Mouse (Mus musculus) hindbrain, embryonic 11.5 days (tissue): ENCODE measurements at regions not wholly inside any gene's neighbourhood (a gene's known extent, or its start where the extent isn't known, plus 50 kb on each side); places are given as distances from the start of the nearest gene placed in this dataset.

Source experiments
- ATAC-seq: fragments of 200-750 bp; cut with Nextera tagmentation; 2 replicates; pipeline ENCODE4 v1.8.0; 2017; ENCODE audit warnings: mild to moderate bottlenecking, moderate TSS enrichment, moderate library complexity; ENCODE audit not compliant: low FRiP score
- DNase-seq: peaks from one replicate; pipeline ENCODE4 v3.0.0-alpha.2; 2015; ENCODE audit warnings: low spot score
- H3K27ac ChIP-seq: fragments of 300-500 bp; sonication (generic); 2 replicates; pipeline ENCODE4 v1.5.1; 2014; ENCODE audit warnings: mild to moderate bottlenecking, low read depth, low read length
- H3K27me3 ChIP-seq: fragments of 300-500 bp; sonication (generic); 2 replicates; pipeline ENCODE4 v1.6.1; 2014; ENCODE audit warnings: mild to moderate bottlenecking, low read length, moderate library complexity, mixed read lengths; ENCODE audit not compliant: control insufficient read depth, insufficient read depth
- H3K36me3 ChIP-seq: fragments of 300-500 bp; sonication (generic); 2 replicates; pipeline ENCODE4 v1.6.1; 2014; ENCODE audit warnings: mild to moderate bottlenecking, low read length, moderate library complexity, mixed read lengths; ENCODE audit not compliant: control insufficient read depth, insufficient read depth
- H3K4me1 ChIP-seq: fragments of 300-500 bp; sonication (generic); replicated peaks from 2 replicates; pipeline ENCODE4 v1.6.1; 2014; ENCODE audit warnings: low read length, mixed read lengths; ENCODE audit not compliant: control insufficient read depth, insufficient read depth
- H3K4me2 ChIP-seq: fragments of 300-500 bp; sonication (generic); replicated peaks from 2 replicates; pipeline ENCODE4 v1.6.1; 2014; ENCODE audit warnings: mild to moderate bottlenecking, low read depth, low read length
- H3K4me3 ChIP-seq: fragments of 300-500 bp; sonication (generic); 2 replicates; pipeline ENCODE4 v1.5.1; 2014; ENCODE audit warnings: low read depth, low read length
- H3K9ac ChIP-seq: fragments of 300-500 bp; sonication (generic); 2 replicates; pipeline ENCODE4 v1.6.1; 2014; ENCODE audit warnings: low read depth, low read length
- H3K9me3 ChIP-seq: fragments of 300-500 bp; sonication (generic); 2 replicates; pipeline ENCODE4 v1.6.1; 2016; ENCODE audit warnings: low read length; ENCODE audit not compliant: control insufficient read depth
- WGBS: fragments of 180-500 bp; shearing (Covaris S2); extraction: QIAGEN DNeasy Blood & Tissue Kit; methylation state at CpG from one replicate; pipeline ENCODE4 v1.1.7; 2014; 5-methylcytosine and 5-hydroxymethylcytosine counted together

DNA sequence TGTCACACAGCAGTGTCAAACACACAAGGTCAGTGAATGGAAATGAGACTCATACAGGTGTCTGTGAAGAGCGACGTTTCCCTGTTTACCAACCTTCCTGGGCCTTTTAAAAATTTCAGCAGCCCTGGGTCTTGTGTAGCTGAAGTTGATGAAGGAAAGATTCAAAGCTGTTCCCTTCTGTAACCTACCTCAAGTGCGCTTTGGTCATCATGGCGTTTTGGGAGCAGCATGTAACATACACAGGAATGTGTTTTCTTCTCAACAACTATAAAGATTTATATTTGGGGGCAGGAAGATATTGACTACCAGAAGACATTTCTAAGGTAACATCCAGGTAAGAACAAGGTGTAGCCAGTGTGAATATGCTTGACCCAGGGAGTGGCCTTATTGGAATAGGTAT, 466.9 kb upstream of the Cdh4 start:
- WGBS, result 96% methylated on average over 4 of the region's 4 CpGs
- Histone ChIP-seq H3K4me2 (no peak overlapping the region), H3K27ac (no peak overlapping the region), H3K9ac (no peak overlapping the region), H3K4me3 (no peak overlapping the region), H3K4me1 (no peaks in the 10 kb centered on the region), H3K36me3 (no peaks in the 10 kb centered on the region), H3K9me3 (no peaks in the 10 kb centered on the region), H3K27me3 (no peaks in the 10 kb centered on the region)
- DNase-seq, result no peak
- ATAC-seq, result no peak

DNA sequence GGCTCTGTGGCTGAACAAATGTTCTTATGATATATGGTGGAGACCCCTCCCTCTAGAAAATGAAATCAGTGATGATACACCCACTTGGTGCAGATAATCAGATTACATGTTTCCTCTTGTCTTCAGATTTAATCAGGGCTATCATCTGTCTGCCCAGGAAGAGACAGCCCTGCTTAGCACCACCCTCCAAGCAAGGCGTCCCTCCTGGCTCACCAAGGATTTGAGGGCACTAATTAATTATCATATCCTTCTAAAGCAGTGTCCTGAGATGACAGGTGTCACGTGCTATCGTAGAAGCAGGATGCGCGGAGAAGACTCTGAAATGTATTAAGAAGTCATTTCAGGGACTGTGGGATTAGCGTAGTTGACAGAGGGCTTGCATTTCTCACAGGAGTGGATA, 466.2 kb upstream of the Cdh4 start:
- no peak overlapping the region for H3K9ac ChIP-seq
- no peak overlapping the region for H3K4me3 ChIP-seq
- WGBS, result 77% methylated on average over 6 of the region's 6 CpGs
- no peaks in the 10 kb centered on the region for H3K27me3 ChIP-seq
- no peak overlapping the region for H3K4me2 ChIP-seq
- no peak overlapping the region for H3K27ac ChIP-seq
- ATAC-seq, result no peak
- no peaks in the 10 kb centered on the region for H3K4me1 ChIP-seq
- H3K9me3 ChIP-seq, result no peaks in the 10 kb centered on the region
- H3K36me3 ChIP-seq, result no peaks in the 10 kb centered on the region
- DNase-seq, result no peak

DNA sequence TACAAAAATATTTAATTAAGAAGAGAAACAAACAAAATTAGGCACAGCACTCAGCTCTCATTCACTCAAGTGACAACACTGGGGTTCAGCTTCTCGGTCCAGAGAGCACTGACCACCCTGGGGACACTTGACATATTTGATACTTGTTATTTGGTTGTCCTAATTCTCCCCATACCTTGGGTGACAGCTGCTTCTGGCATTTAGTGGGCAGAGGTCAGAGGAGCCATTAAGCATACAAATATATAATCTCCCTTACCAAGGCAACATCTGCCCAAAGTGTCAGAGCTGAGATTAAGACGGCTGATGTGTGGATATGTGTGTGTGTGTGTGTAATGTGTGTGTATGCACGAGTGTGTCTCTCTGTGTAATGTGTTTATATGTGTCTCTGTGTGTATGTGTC, 465.7 kb upstream of the Cdh4 start:
- no peak overlapping the region for H3K9ac ChIP-seq
- no peaks in the 10 kb centered on the region for H3K36me3 ChIP-seq
- 66% methylated on average over 3 of the region's 3 CpGs for whole genome bisulfite sequencing
- H3K4me2 ChIP-seq, result no peak overlapping the region
- DNase-seq (no peak), ATAC-seq (no peak)
- H3K27ac ChIP-seq, result no peak overlapping the region
- H3K4me1 ChIP-seq, result no peaks in the 10 kb centered on the region
- no peaks in the 10 kb centered on the region for H3K9me3 ChIP-seq
- H3K27me3 ChIP-seq, result no peaks in the 10 kb centered on the region
- no peak overlapping the region for H3K4me3 ChIP-seq

DNA sequence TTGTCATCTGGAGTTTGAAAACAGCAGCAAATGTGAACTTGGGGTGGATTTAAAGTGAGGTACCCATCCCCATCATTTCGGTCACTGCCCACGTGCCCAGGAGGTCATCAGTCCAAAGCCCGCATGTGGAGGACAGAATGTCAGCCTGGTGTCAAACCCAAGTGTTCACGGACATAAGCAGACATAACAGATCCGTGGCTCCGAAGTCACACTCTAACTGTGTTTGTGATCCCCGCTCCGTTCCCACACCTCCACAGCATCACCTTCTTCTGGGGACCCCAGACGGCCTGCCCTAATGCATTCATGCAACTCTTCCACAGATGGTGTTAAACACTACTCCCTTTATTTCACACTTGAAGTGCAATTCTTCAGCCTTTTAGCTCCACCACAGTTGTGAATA, 462.8 kb upstream of the Cdh4 start:
- no peak overlapping the region for H3K4me3 ChIP-seq
- ATAC-seq, result no peak
- H3K27ac ChIP-seq, result no peak overlapping the region
- no peak overlapping the region for H3K9ac ChIP-seq
- H3K9me3 ChIP-seq, result no peaks in the 10 kb centered on the region
- no peaks in the 10 kb centered on the region for H3K36me3 ChIP-seq
- WGBS, result 89% methylated on average over 9 of the region's 9 CpGs
- no peak overlapping the region for H3K4me2 ChIP-seq
- no peaks in the 10 kb centered on the region for H3K27me3 ChIP-seq
- H3K4me1 ChIP-seq, result no peaks in the 10 kb centered on the region
- no peak for DNase-seq

DNA sequence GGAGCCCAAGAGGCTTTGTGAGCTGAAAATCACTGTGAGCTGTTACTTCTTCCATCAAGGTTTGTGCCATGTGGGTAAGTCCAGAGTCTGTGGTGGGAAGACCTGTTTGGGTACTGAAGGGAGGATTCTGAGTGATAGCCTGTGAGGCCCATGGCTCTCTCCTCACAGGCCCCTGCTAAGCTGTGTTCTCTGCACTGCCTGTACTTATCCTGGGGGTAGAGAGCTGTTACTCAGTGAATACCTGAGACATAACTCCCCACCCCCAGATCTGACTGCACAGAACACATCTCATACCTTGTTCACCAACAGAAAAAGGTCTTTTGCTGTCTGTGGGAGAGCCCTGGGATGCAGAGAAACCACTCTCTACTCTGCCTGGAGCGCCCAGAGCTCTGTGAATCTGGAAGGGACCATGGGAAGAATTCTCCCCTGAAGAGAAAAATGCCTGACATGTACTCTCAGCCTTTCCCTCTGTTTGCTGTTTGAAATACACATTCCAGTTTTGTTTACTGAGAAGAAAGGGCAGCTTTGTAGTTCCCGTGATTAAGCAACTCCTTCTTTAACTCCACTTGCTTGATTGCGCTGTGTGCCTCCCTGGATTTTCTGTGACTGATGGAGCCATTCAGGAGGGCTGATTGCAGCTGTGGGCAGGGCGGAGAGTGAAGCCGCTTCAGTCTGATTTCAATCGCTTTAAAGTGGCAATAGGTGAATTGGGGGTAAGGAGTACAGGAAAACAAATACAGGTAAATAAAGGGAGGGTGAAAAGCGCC, 460.3 kb upstream of the Cdh4 start:
- Histone ChIP-seq H3K9ac (no peak overlapping the region), H3K4me3 (no peak overlapping the region), H3K9me3 (no peaks in the 10 kb centered on the region), H3K36me3 (no peaks in the 10 kb centered on the region), H3K27ac (no peak overlapping the region), H3K4me1 (no peaks in the 10 kb centered on the region), H3K4me2 (no peak overlapping the region), H3K27me3 (no peaks in the 10 kb centered on the region)
- 60% methylated on average over 7 of the region's 7 CpGs for WGBS
- no peak for DNase-seq
- no peak for ATAC-seq

DNA sequence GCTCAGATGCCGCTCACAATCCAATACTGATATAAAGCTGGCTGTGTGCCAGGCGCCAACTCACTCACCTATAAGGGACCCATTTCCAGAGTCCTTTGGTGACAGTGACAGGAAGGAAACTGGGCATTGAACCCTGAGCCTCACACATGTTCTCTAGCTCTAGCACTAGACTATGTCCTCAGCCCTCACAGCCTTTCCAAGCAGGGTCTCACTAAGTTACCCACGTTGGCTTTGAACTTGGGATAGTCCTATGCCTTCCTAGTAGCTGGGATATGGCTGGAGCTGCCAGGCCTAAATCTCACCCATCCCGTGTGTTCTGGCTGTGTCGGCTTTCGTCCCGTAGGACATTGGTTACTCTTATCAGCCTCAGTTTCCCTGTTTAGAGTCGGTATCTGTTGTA, 458.4 kb upstream of the Cdh4 start:
- WGBS, result 98% methylated on average over 8 of the region's 8 CpGs
- Histone ChIP-seq H3K4me1 (no peaks in the 10 kb centered on the region), H3K4me3 (no peak overlapping the region), H3K9me3 (no peaks in the 10 kb centered on the region), H3K27ac (no peak overlapping the region), H3K27me3 (no peaks in the 10 kb centered on the region; the same call in 1 of the 2 replicates), H3K36me3 (no peaks in the 10 kb centered on the region), H3K4me2 (no peak overlapping the region), H3K9ac (no peak overlapping the region)
- ATAC-seq, result no peak
- DNase-seq, result no peak

DNA sequence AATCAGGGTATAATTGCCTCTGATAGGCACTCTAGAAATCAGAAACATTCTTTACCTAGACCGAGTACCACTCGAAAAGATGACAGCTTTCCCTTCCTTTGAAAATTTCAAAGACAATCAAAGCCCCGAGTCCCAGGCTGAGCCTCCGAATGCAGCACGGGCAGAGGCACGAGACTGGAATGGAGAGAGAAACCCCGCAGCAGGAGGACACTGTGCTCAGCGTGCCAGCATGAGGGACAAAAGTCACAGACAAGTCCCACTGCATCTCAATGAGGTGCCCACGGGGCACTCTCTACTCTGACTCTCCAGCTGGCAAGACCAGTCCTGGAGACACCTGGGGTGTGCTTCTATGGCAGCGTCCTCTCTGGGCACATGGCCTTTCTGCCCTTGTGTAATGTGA, 454.3 kb upstream of the Cdh4 start:
- Histone ChIP-seq H3K9me3 (no peaks in the 10 kb centered on the region), H3K4me2 (no peak overlapping the region), H3K36me3 (no peaks in the 10 kb centered on the region), H3K9ac (no peak overlapping the region), H3K4me3 (no peak overlapping the region), H3K27me3 (no peaks in the 10 kb centered on the region; the same call in 1 of the 2 replicates), H3K27ac (no peak overlapping the region), H3K4me1 (peaks cover 3% of the 10 kb centered on the region; the same call in 1 of the 2 replicates)
- 67% methylated on average over 10 of the region's 10 CpGs for WGBS
- DNase-seq (no peak), ATAC-seq (no peak)

DNA sequence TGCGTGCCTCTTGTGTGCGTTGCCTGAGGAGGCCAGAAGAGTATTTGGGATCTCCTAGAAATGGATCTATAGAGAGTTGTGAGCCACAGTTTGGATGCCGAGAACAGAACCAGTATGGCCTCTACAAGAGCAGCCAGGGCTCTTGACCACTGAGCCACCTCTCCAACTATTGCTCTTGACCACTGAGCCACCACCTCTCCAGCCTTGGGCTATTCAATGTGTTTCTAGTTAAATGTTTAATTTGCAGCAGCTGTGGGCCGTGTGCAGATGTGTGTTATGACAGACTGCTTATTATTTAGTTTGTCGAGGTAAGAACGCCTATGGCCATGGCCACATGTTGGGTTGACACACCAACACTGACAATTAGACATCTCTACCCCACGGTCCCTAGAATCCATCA, 452.9 kb upstream of the Cdh4 start:
- Histone ChIP-seq H3K27ac (no peak overlapping the region), H3K4me3 (no peak overlapping the region), H3K9ac (no peak overlapping the region), H3K36me3 (no peaks in the 10 kb centered on the region), H3K27me3 (no peaks in the 10 kb centered on the region; the same call in 1 of the 2 replicates), H3K9me3 (no peaks in the 10 kb centered on the region), H3K4me1 (peaks cover 3% of the 10 kb centered on the region; the same call in 1 of the 2 replicates), H3K4me2 (no peak overlapping the region)
- no peak for ATAC-seq
- 79% methylated on average over 7 of the region's 7 CpGs for WGBS
- DNase-seq, result no peak

DNA sequence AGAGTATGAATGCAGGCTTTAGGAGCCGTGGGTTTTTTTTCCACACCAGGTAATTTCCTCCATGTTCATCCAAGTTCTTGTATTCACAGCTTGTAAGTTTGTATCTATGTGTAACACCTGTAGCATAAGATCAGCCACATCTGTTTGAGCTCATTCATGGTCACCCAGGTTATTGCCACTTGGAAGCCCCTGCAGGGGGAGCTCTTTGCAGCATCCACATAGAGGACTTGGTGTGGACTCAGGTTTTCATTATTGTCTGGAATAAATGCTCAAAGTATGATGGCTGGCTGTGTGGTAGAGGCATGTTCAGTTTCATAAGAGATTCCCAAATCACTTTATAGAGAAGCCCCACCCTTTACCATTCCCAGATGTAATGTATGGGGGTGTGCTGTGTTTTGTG, 452.4 kb upstream of the Cdh4 start:
- no peaks in the 10 kb centered on the region; the same call in 1 of the 2 replicates for H3K27me3 ChIP-seq
- H3K36me3 ChIP-seq, result no peaks in the 10 kb centered on the region
- 81% methylated on average over 1 of the region's 1 CpGs for WGBS
- no peaks in the 10 kb centered on the region for H3K9me3 ChIP-seq
- no peak for ATAC-seq
- no peak overlapping the region for H3K27ac ChIP-seq
- H3K4me3 ChIP-seq, result no peak overlapping the region
- DNase-seq, result no peak
- H3K4me2 ChIP-seq, result no peak overlapping the region
- peaks cover 3% of the 10 kb centered on the region; the same call in 1 of the 2 replicates for H3K4me1 ChIP-seq
- no peak overlapping the region for H3K9ac ChIP-seq
